Mouse (Mus musculus) testis, adult 2 months (tissue): ENCODE measurements around the gene Gm17455. TPM values are rescaled to one million over a fixed set of nuclear protein-coding genes. Genes with fewer than 3 reads are reported as not detected.

Source experiments
- H3K27ac ChIP-seq: fragments of 200-500 bp; 2 replicates; pipeline ENCODE4 v1.5.1; 2012; ENCODE audit warnings: low read depth, low read length; ENCODE audit not compliant: control insufficient read depth, insufficient read depth
- H3K27me3 ChIP-seq: fragments of 200-500 bp; 2 replicates; pipeline ENCODE4 v1.6.1; 2012; ENCODE audit warnings: mild to moderate bottlenecking, low read length, moderate library complexity; ENCODE audit not compliant: control insufficient read depth, insufficient read depth
- H3K36me3 ChIP-seq: fragments of 200-500 bp; 2 replicates; pipeline ENCODE4 v1.6.1; 2012; ENCODE audit warnings: mild to moderate bottlenecking, low read length; ENCODE audit not compliant: control insufficient read depth, insufficient read depth
- H3K4me1 ChIP-seq: fragments of 200-500 bp; 2 replicates; pipeline ENCODE4 v1.6.1; 2012; ENCODE audit warnings: low read length; ENCODE audit not compliant: control insufficient read depth, insufficient read depth
- H3K4me3 ChIP-seq: fragments of 200-500 bp; 2 replicates; pipeline ENCODE4 v1.5.1; 2012; ENCODE audit warnings: low read depth, mild to moderate bottlenecking, low read length, moderate library complexity, mixed read lengths; ENCODE audit not compliant: control insufficient read depth
- CTCF ChIP-seq: fragments of 200-500 bp; IDR thresholded peaks from 2 replicates; pipeline ENCODE4 v1.5.1; 2012; ENCODE audit warnings: low read depth, mild to moderate bottlenecking, inconsistent platforms, low read length, moderate library complexity; ENCODE audit not compliant: control insufficient read depth, insufficient read depth, insufficient replicate concordance
- POLR2A ChIP-seq: fragments of 200-500 bp; IDR thresholded peaks from 2 replicates; pipeline ENCODE4 v1.6.1; 2012; ENCODE audit warnings: low read depth, mild to moderate bottlenecking, inconsistent platforms, low read length, moderate library complexity; ENCODE audit not compliant: control insufficient read depth
- polyA plus RNA-seq: library from polyadenylated mRNA; depleted of rRNA; stranded (reverse); fragments of >200 nt; gene quantifications from 2 replicates; pipeline ENCODE4 v1.2.3, GENCODE M21; 2012

Gm17455 gene
- polyA plus RNA-seq, 1 experiment = not detected

DNA sequence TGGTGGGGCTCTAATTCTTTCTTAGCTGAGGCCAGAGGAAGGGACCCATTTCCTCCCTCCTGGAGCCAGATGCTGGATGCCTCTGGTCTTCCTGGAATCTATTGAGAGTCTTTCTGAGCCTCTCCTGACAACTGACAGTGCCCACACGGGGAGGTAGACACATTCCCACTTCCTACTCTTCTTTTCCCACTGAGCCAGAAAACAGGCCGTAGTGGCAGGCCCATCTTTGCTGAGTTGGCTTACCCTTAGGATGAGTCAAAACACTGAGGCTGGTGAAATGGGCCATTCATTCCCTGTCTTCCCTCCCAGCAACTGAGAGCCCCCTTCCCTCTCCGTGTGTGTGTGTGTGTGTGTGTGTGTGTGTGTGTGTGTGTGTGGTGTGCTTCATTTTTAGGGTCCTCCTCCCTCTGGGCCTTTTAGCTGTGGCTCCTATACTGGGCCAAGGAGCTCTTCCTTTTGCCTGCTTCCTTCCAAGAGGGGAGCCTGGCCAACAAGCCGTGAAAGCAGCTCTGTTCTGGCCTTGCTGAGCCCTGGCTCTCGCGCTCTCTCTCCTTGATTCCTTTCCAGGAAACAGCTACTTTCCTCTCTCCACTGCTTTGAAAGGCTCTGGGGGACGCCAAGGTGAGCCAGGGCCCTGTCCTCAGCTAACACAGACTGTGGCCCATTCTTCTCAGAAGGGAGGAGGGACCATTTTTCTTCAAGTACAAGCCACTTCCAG lies 6.1 kb downstream of the Gm17455 start:
- H3K27me3 ChIP-seq = no peaks in the 10 kb centered on the region
- H3K36me3 ChIP-seq = no peaks in the 10 kb centered on the region
- no peak overlapping the region for H3K27ac ChIP-seq
- H3K4me1 ChIP-seq = no peaks in the 10 kb centered on the region
- H3K4me3 ChIP-seq = no peak overlapping the region
- TF ChIP-seq POLR2A = no peak
- no peak for TF ChIP-seq CTCF

- no peaks in the 10 kb centered on the region for H3K36me3 ChIP-seq
- peak; percentile 97 for TF ChIP-seq CTCF
- TF ChIP-seq POLR2A = no peak
- no peak overlapping the region for H3K4me3 ChIP-seq
- no peaks in the 10 kb centered on the region for H3K27me3 ChIP-seq
- H3K4me1 ChIP-seq = peaks cover 2% of the 10 kb centered on the region
- H3K27ac ChIP-seq = no peak overlapping the region
These were observed 8.3 kb downstream of the Gm17455 start for GRCm38 (mm10) chr10:60407831-60408230.

DNA sequence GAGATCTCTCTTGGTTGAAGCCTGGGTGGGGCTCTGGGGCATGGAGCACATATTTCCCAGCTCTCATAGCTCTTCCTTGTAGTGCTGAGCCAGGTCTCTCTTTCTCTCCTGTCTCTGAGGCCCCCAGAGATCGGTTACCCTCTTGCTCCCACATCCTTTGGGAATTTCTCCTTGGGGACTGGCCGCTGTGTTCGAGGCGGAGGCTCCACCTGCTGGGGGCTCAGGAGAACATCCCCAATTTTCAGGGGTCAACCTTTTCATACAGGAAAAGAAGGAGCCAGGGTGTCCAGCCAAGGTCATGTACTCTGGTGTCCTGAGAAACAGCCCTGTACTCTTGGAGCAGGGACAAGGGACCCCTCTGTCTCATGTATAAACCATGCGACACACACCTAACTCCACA lies 12.3 kb downstream of the Gm17455 start:
- TF ChIP-seq CTCF (0 out of 2 replicates have a peak, but pooled peaks have one; percentile 9), POLR2A (no peak)
- H3K36me3 ChIP-seq = no peaks in the 10 kb centered on the region
- H3K27ac ChIP-seq = no peak overlapping the region
- peak overlapping the region; percentile 71 for H3K4me3 ChIP-seq
- H3K4me1 ChIP-seq = peaks cover 2% of the 10 kb centered on the region
- no peaks in the 10 kb centered on the region for H3K27me3 ChIP-seq

- Histone ChIP-seq H3K4me1 (peaks cover 2% of the 10 kb centered on the region), H3K27ac (no peak overlapping the region), H3K4me3 (peak overlapping the region; percentile 71), H3K36me3 (no peaks in the 10 kb centered on the region), H3K27me3 (no peaks in the 10 kb centered on the region)
- TF ChIP-seq CTCF (no peak), POLR2A (no peak)
These were observed 14.2 kb downstream of the Gm17455 start for GRCm38 (mm10) chr10:60413756-60414155.

DNA sequence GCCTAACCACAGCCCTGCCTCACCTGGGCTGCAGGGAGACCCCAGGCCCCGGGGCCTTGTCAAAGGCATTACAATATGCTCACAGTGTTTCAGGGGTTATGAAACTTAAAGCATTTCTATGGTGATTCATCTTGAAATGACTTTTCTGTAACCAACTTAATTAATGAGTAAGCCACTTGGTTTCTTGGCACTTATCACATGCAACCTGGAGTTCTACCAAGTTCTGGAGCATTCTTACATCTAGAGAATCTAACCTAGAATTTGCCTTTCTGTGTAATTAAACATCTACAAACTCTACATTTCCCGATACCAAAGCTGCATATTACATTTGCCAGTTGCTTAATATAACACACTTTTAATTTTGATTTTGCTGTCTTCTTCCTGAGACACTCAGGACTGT lies 17.5 kb downstream of the Gm17455 start:
- no peaks in the 10 kb centered on the region for H3K36me3 ChIP-seq
- no peak overlapping the region for H3K4me3 ChIP-seq
- peaks cover 1% of the 10 kb centered on the region for H3K4me1 ChIP-seq
- no peak for TF ChIP-seq CTCF
- no peak for TF ChIP-seq POLR2A
- H3K27ac ChIP-seq = no peak overlapping the region
- no peaks in the 10 kb centered on the region for H3K27me3 ChIP-seq

DNA sequence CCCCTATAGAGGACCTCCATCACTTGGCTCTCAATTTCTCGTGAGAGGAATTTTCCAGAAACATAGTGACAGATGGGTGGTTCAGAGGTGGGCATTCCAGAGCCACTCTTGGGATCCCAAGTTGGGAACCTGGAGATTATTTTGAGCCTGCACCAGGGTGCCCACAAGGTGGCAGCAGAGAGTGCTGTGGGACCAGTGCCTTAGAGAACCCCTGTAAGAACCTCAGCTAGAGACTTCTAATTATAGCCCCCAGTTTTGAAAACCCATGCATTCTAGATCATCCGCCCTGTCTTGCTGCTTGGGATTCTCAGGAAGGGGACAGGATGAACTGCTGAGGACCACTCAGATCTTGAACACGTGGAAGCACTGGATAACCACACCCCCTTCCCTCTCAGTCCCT lies 18.6 kb downstream of the Gm17455 start:
- H3K27ac ChIP-seq = no peak overlapping the region
- H3K4me1 ChIP-seq = no peaks in the 10 kb centered on the region; the same call in 1 of the 2 replicates
- TF ChIP-seq CTCF (peak; percentile 58; the same call in 1 of the 2 replicates), POLR2A (no peak)
- no peak overlapping the region for H3K4me3 ChIP-seq
- H3K36me3 ChIP-seq = no peaks in the 10 kb centered on the region
- H3K27me3 ChIP-seq = no peaks in the 10 kb centered on the region

DNA sequence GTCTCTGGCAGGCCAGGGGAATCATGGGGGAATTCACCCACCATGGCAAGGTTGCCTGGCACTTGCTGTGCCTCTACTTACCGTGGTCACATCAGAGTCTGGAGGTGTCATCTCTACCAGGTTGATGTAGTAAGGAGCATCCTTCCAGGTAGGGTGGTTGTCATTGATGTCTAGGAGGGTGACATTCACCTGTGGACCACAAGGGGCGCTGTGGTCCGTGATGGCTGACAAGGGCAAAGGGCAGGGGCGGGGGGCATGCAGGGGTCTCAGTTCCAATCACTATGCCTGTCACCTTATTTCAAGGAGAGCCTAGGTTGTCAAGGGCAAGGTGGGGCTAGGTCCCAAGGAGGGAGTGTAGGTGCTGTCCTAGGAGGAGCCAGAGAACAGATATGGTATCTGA lies 20.1 kb downstream of the Gm17455 start:
- Histone ChIP-seq H3K4me3 (no peak overlapping the region), H3K4me1 (no peaks in the 10 kb centered on the region; the same call in 1 of the 2 replicates), H3K27me3 (no peaks in the 10 kb centered on the region), H3K36me3 (no peaks in the 10 kb centered on the region), H3K27ac (no peak overlapping the region)
- TF ChIP-seq POLR2A (no peak), CTCF (peak; percentile 79)

- Histone ChIP-seq H3K4me1 (no peaks in the 10 kb centered on the region), H3K36me3 (no peaks in the 10 kb centered on the region), H3K27ac (no peak overlapping the region), H3K27me3 (no peaks in the 10 kb centered on the region), H3K4me3 (no peak overlapping the region)
- TF ChIP-seq POLR2A (no peak), CTCF (no peak)
These were observed 23.2 kb downstream of the Gm17455 start for GRCm38 (mm10) chr10:60422756-60423155.
